Comparison of ENCODE assay signal across 8 mouse cellular contexts in genomic region chr11:18874278-18875000, GRCm38 (mm10).
A peak's percentile ranks its signal among the peaks of the same experiment; 100 is the strongest.
DNase-seq lines count a peak whose midpoint lies in the region; ATAC-seq and TF ChIP-seq lines count a peak whose summit lies in the region.

No protein-coding gene starts in this region.

- H3K4me2 ChIP-seq in heart, embryonic 13.5 days: peak overlapping the region; percentile 94
- peak overlapping the region; percentile 86 for H3K4me2 ChIP-seq in embryonic facial prominence, embryonic 15.5 days (replicated peaks)
- H3K4me2 ChIP-seq in liver, embryonic 14.5 days (ENCODE audit: low read depth): 0 out of 2 replicates have a peak overlapping the region, but pooled peaks have one; percentile 6

- WGBS in heart, embryonic 13.5 days: 6% methylated on average over 18 of the region's 18 CpGs
- 3% methylated on average over 18 of the region's 18 CpGs for WGBS in embryonic facial prominence, embryonic 15.5 days
- 2% methylated on average over 18 of the region's 18 CpGs for whole genome bisulfite sequencing in liver, embryonic 14.5 days (ENCODE audit: insufficient replicate concordance)

- DNase-seq in heart, postnatal 14 days: no peak
- DNase-seq in ZHBTc4 (ENCODE audit: low read depth, low spot score): peak; percentile 8
- DNase-seq in liver, embryonic 14.5 days (ENCODE audit: low read depth in 3 of 3, low spot score in 3 of 3): no peak
- no peak for DNase-seq in gastrocnemius, adult 2 months
- DNase-seq in layer of hippocampus, adult 2 months (ENCODE audit: low spot score in 2 of 2): no peak
- DNase-seq in layer of hippocampus, adult 8-10 months (ENCODE audit: low spot score in 2 of 2): no peak

- H3K36me3 ChIP-seq in heart, embryonic 13.5 days: no peaks in the 10 kb centered on the region
- H3K36me3 ChIP-seq in embryonic facial prominence, embryonic 15.5 days: no peaks in the 10 kb centered on the region
- no peaks in the 10 kb centered on the region for H3K36me3 ChIP-seq in liver, embryonic 14.5 days (replicated peaks; ENCODE audit: control insufficient read depth, insufficient read depth, low read depth)

- H3K27me3 ChIP-seq in heart, embryonic 13.5 days (replicated peaks): peaks cover 16% of the 10 kb centered on the region
- H3K27me3 ChIP-seq in embryonic facial prominence, embryonic 15.5 days: peaks cover 51% of the 10 kb centered on the region
- H3K27me3 ChIP-seq in liver, embryonic 14.5 days (ENCODE audit: control insufficient read depth, insufficient read depth, low read length): peaks cover 79% of the 10 kb centered on the region

- no peak for ATAC-seq in heart, embryonic 13.5 days (ENCODE audit: extremely low read depth, insufficient number of reproducible peaks, low FRiP score, low TSS enrichment)
- ATAC-seq in embryonic facial prominence, embryonic 15.5 days (ENCODE audit: insufficient number of reproducible peaks, low FRiP score, low TSS enrichment, low read depth): no peak
- ATAC-seq in liver, embryonic 14.5 days (ENCODE audit: insufficient read depth): no peak

- H3K9ac ChIP-seq in heart, embryonic 13.5 days: peak overlapping the region; percentile 88
- H3K9ac ChIP-seq in embryonic facial prominence, embryonic 15.5 days: no peak overlapping the region
- H3K9ac ChIP-seq in liver, embryonic 14.5 days (replicated peaks): no peak overlapping the region

- H3K9me3 ChIP-seq in heart, embryonic 13.5 days: no peaks in the 10 kb centered on the region
- no peaks in the 10 kb centered on the region for H3K9me3 ChIP-seq in embryonic facial prominence, embryonic 15.5 days (replicated peaks)
- no peaks in the 10 kb centered on the region for H3K9me3 ChIP-seq in liver, embryonic 14.5 days (ENCODE audit: control insufficient read depth, low read length)

- H3K4me1 ChIP-seq in heart, embryonic 13.5 days: peaks cover 37% of the 10 kb centered on the region
- peaks cover 43% of the 10 kb centered on the region for H3K4me1 ChIP-seq in embryonic facial prominence, embryonic 15.5 days
- H3K4me1 ChIP-seq in liver, embryonic 14.5 days (replicated peaks; ENCODE audit: control insufficient read depth in 2 of 2, insufficient read depth in 2 of 2, low read length in 1 of 2): peaks cover 0 to 2% of the 10 kb centered on the region in 2 experiments; a peak in 1 of 4 replicates

- no peak for TF ChIP-seq EP300 in liver, embryonic 14.5 days (IDR thresholded peaks at IDR 0.05; ENCODE audit: low read depth)

- H3K4me3 ChIP-seq in heart, embryonic 13.5 days: peak overlapping the region; percentile 63
- peak overlapping the region; percentile 22 for H3K4me3 ChIP-seq in embryonic facial prominence, embryonic 15.5 days (replicated peaks)
- H3K4me3 ChIP-seq in liver, embryonic 14.5 days (ENCODE audit: insufficient read depth in 1 of 2, low read depth in 2 of 2, low read length in 2 of 2): no peak overlapping the region
- no peak overlapping the region for H3K4me3 ChIP-seq in gastrocnemius, adult 2 months
- H3K4me3 ChIP-seq in layer of hippocampus, adult 2 months: no peak overlapping the region

- TF ChIP-seq CTCF in liver, embryonic 14.5 days (IDR thresholded peaks at IDR 0.05; ENCODE audit: low read depth): no peak
- TF ChIP-seq CTCF in gastrocnemius, adult 2 months (IDR thresholded peaks at IDR 0.05): no peak
- TF ChIP-seq CTCF in layer of hippocampus, adult 2 months (conservative IDR thresholded peaks at IDR 0.05): no peak

- intact Hi-C loops in heart, postnatal 14 days (cut with DNase I): loop anchor here (10.0 kb wide), 1 partner anchor 1190 kb away; no protein-coding TSS in a partner anchor
- intact Hi-C loops in gastrocnemius, adult 2 months (cut with DNase I): loop anchor here (5.0 kb wide), 2 partner anchors 658 to 728 kb away; no protein-coding TSS in a partner anchor

- H3K27ac ChIP-seq in heart, embryonic 13.5 days (replicated peaks): peak overlapping the region; percentile 78; the same call in 1 of the 2 replicates
- H3K27ac ChIP-seq in embryonic facial prominence, embryonic 15.5 days (replicated peaks): no peak overlapping the region
- H3K27ac ChIP-seq in liver, embryonic 14.5 days: no peak overlapping the region
- H3K27ac ChIP-seq in gastrocnemius, adult 2 months: no peak overlapping the region
- no peak overlapping the region for H3K27ac ChIP-seq in layer of hippocampus, adult 2 months

Comparison
In these comparisons a context has a peak if more than half of its experiments do, and no peak if none do; other contexts are left out.
1. H3K4me2 ChIP-seq: peak in every context shown above with its lines; median percentile 94 in heart, embryonic 13.5 days; 86 in embryonic facial prominence, embryonic 15.5 days; 6 in liver, embryonic 14.5 days.
2. H3K4me3 ChIP-seq: peak in heart, embryonic 13.5 days (single experiment) and embryonic facial prominence, embryonic 15.5 days (single experiment); none in liver, embryonic 14.5 days (0 of 2), gastrocnemius, adult 2 months (single experiment) and layer of hippocampus, adult 2 months (single experiment).